19 mouse cellular contexts compared by ENCODE assay signal in genomic region chr16:85019273-85019672, GRCm38 (mm10).
A peak's percentile ranks its signal among the peaks of the same experiment; 100 is the strongest.
DNase-seq lines count a peak whose midpoint lies in the region; ATAC-seq and TF ChIP-seq lines count a peak whose summit lies in the region.
"Had no signal": no experiment of that assay in that cellular context is flagged by ENCODE, and none has a peak within 500 bp of the region (broad histone marks: within the 10 kb centered on the region; RNA-seq: fewer than 3 reads in every experiment).

No protein-coding gene starts in this region.

- no peak for TF ChIP-seq CTCF in kidney, adult 2 months (conservative IDR thresholded peaks at IDR 0.05; ENCODE audit: insufficient read depth, insufficient read length, low read depth, low read length)
- TF ChIP-seq CTCF in brain, embryonic 14.5 days (IDR thresholded peaks at IDR 0.05; ENCODE audit: borderline replicate concordance, extremely low read depth, insufficient read depth, insufficient read length) = no peak

- no peaks in the 10 kb centered on the region for H3K9me3 ChIP-seq in kidney, embryonic 16.5 days (ENCODE audit: low read length)
- no peaks in the 10 kb centered on the region for H3K9me3 ChIP-seq in midbrain, embryonic 14.5 days (ENCODE audit: control insufficient read depth, low read length)
- H3K9me3 ChIP-seq: embryonic facial prominence, embryonic 10.5 days; heart, embryonic 13.5 days; limb, embryonic 15.5 days; megakaryocyte, embryonic 14.5 days had no signal

- H3K4me3 ChIP-seq in kidney, adult 2 months (ENCODE audit: insufficient read depth, low read depth, low read length) = no peak overlapping the region
- H3K4me3 ChIP-seq in kidney, embryonic 16.5 days (ENCODE audit: low read length) = no peak overlapping the region
- H3K4me3 ChIP-seq in midbrain, embryonic 14.5 days (replicated peaks; ENCODE audit: low read depth, low read length) = no peak overlapping the region
- H3K4me3 ChIP-seq: embryonic facial prominence, embryonic 10.5 days; gastrocnemius, adult 2 months; heart, embryonic 13.5 days; limb, embryonic 15.5 days; megakaryocyte, embryonic 14.5 days; myocyte had no signal

- no peak for TF ChIP-seq POLR2A in kidney, adult 2 months (IDR thresholded peaks at IDR 0.05; ENCODE audit: low read depth, low read length)
- no peak for TF ChIP-seq POLR2A in brain, embryonic 14.5 days (IDR thresholded peaks at IDR 0.05; ENCODE audit: borderline replicate concordance, extremely low read depth, insufficient read depth, insufficient read length, poor library complexity, severe bottlenecking)

- H3K4me1 ChIP-seq in kidney, adult 2 months (ENCODE audit: control insufficient read depth, insufficient read depth, low read length) = peaks cover 14% of the 10 kb centered on the region; the same call in 1 of the 2 replicates
- H3K4me1 ChIP-seq in kidney, embryonic 16.5 days (ENCODE audit: insufficient read depth, low read length) = peaks cover 5% of the 10 kb centered on the region; the same call in 1 of the 2 replicates
- peaks cover 17% of the 10 kb centered on the region; the same call in 1 of the 2 replicates for H3K4me1 ChIP-seq in midbrain, embryonic 14.5 days (ENCODE audit: control insufficient read depth, insufficient read depth, low read length)
- H3K4me1 ChIP-seq: embryonic facial prominence, embryonic 10.5 days; limb, embryonic 15.5 days; megakaryocyte, embryonic 14.5 days had no signal

- H3K9ac ChIP-seq in kidney, embryonic 16.5 days (replicated peaks; ENCODE audit: low read length) = no peak overlapping the region
- H3K9ac ChIP-seq in midbrain, embryonic 14.5 days (replicated peaks; ENCODE audit: low read length) = no peak overlapping the region
- H3K9ac ChIP-seq: heart, embryonic 13.5 days; limb, embryonic 15.5 days had no signal

- no peaks in the 10 kb centered on the region for H3K27me3 ChIP-seq in kidney, adult 2 months (replicated peaks; ENCODE audit: control insufficient read depth, insufficient read depth, low read length)
- no peaks in the 10 kb centered on the region for H3K27me3 ChIP-seq in kidney, embryonic 16.5 days (ENCODE audit: insufficient read depth, low read length)
- no peaks in the 10 kb centered on the region for H3K27me3 ChIP-seq in midbrain, embryonic 14.5 days (ENCODE audit: control insufficient read depth, insufficient read depth, low read length)
- H3K27me3 ChIP-seq: heart, embryonic 13.5 days; limb, embryonic 15.5 days; megakaryocyte, embryonic 14.5 days had no signal

- peak overlapping the region; percentile 97 for H3K27ac ChIP-seq in kidney, adult 2 months (ENCODE audit: insufficient read depth, low read depth, low read length)
- H3K27ac ChIP-seq in kidney, embryonic 16.5 days (ENCODE audit: low read length) = no peak overlapping the region
- H3K27ac ChIP-seq in midbrain, embryonic 14.5 days (replicated peaks; ENCODE audit: low read depth, low read length) = peak overlapping the region; percentile 65
- H3K27ac ChIP-seq: embryonic facial prominence, embryonic 10.5 days; gastrocnemius, adult 2 months; heart, embryonic 13.5 days; limb, embryonic 15.5 days; stomach, postnatal 0 days had no signal

- peaks cover 2% of the 10 kb centered on the region; the same call in 1 of the 2 replicates for H3K36me3 ChIP-seq in kidney, adult 2 months (ENCODE audit: control insufficient read depth, insufficient read depth, low read length)
- H3K36me3 ChIP-seq in kidney, embryonic 16.5 days (ENCODE audit: insufficient read depth, low read length) = peaks cover 27% of the 10 kb centered on the region
- H3K36me3 ChIP-seq in midbrain, embryonic 14.5 days (ENCODE audit: control insufficient read depth, insufficient read depth, low read length) = peaks cover 26% of the 10 kb centered on the region

- 49% methylated on average over 5 of the region's 5 CpGs for WGBS in kidney, adult 2 months
- WGBS in kidney, embryonic 16.5 days = 87% methylated on average over 5 of the region's 5 CpGs
- WGBS in midbrain, embryonic 14.5 days = 42% methylated on average over 5 of the region's 5 CpGs

- no peak for ATAC-seq in kidney, embryonic 16.5 days (ENCODE audit: low FRiP score, low TSS enrichment)
- ATAC-seq in midbrain, embryonic 14.5 days (ENCODE audit: low FRiP score, low TSS enrichment) = no peak
- ATAC-seq: inflammation-experienced regulatory T-cells, adult 6 months had no signal

- no peak overlapping the region for H3K4me2 ChIP-seq in kidney, embryonic 16.5 days (replicated peaks; ENCODE audit: low read depth, low read length)
- H3K4me2 ChIP-seq in midbrain, embryonic 14.5 days (ENCODE audit: low read length) = no peak overlapping the region
- H3K4me2 ChIP-seq: heart, embryonic 13.5 days; limb, embryonic 15.5 days had no signal

- DNase-seq in kidney, adult 2 months = peak; percentile 35
- peak; percentile 89 for DNase-seq in Muller cell, postnatal 12 days (ENCODE audit: inconsistent ontology term)
- DNase-seq in brain, embryonic 14.5 days (ENCODE audit: low read depth) = peak; percentile 64
- DNase-seq in midbrain, embryonic 14.5 days = no peak
- no peak for DNase-seq in left cerebral cortex, adult 9 months (ENCODE audit: low spot score in 2 of 2)
- no peak for DNase-seq in urinary bladder, postnatal 10 days (ENCODE audit: low spot score)
- DNase-seq: adrenal gland, adult 8-10 months; cerebellum, adult 9-10 months; gastrocnemius, adult 2 months; kidney, postnatal 4 days; right cerebral cortex, adult 18-20 months had no signal

Comparison
In these comparisons a context has a peak if more than half of its experiments do, and no peak if none do; other contexts are left out.
1. DNase-seq: peak in kidney, adult 2 months (single experiment), Muller cell, postnatal 12 days (single experiment) and brain, embryonic 14.5 days (single experiment); none in midbrain, embryonic 14.5 days (single experiment), left cerebral cortex, adult 9 months (0 of 2) and urinary bladder, postnatal 10 days (single experiment).